Mouse (Mus musculus) heart, postnatal 0 days (tissue): ENCODE measurements at regions not wholly inside any gene's neighbourhood (a gene's known extent, or its start where the extent isn't known, plus 50 kb on each side); places are given as distances from the start of the nearest gene placed in this dataset.

ENCODE experiments used
- CTCF ChIP-seq: IDR thresholded peaks from 2 replicates; pipeline ENCODE4 v1.5.1; 2016; ENCODE audit warnings: antibody characterized with exemption, control low read depth, low read depth
- EP300 ChIP-seq: IDR thresholded peaks from 2 replicates; pipeline ENCODE4 v1.6.1; 2016; ENCODE audit warnings: antibody characterized with exemption, low read depth

- TF ChIP-seq EP300 (no peak), CTCF (peak; percentile 35)
Observed at GRCm38 (mm10) chr11:44086951-44087350, 185.9 kb upstream of the Adra1b start.
